Mouse (Mus musculus) stomach, postnatal 0 days (tissue): ENCODE measurements around the gene Mrln.

Experiments
- CTCF ChIP-seq: IDR thresholded peaks from 2 replicates; pipeline ENCODE4 v1.5.1; 2016; ENCODE audit warnings: antibody characterized with exemption, low read depth, mild to moderate bottlenecking, moderate library complexity
- EP300 ChIP-seq: optimal IDR thresholded peaks from 2 replicates; pipeline ENCODE3; 2016; ENCODE audit warnings: antibody characterized with exemption

- TF ChIP-seq CTCF (no peak), EP300 (no peak)
These were observed 29.8 kb upstream of the Mrln start for GRCm38 (mm10) chr10:70174494-70175190.
